Mouse (Mus musculus) layer of hippocampus, adult 8-10 months (tissue): ENCODE data around the gene Senp8. TPM values are rescaled to one million over a fixed set of nuclear protein-coding genes. Genes with fewer than 3 reads are reported as not detected.
A peak's percentile ranks its signal among the peaks of the same experiment; 100 is the strongest.

Experiments
- DNase-seq, 2 experiments: peaks; one replicate each; pipeline ENCODE4 v3.0.0; 2022; ENCODE audit warnings: low spot score in 2 of 2
- total RNA-seq, 4 experiments: library from RNA; stranded (reverse); gene quantifications; 2 replicates each; pipeline ENCODE4 v1.2.4; 2022

Gene Senp8
- total RNA-seq, 4 experiments from 2014 or later = 8.0 to 13.4 (median 10.0) TPM

DNA sequence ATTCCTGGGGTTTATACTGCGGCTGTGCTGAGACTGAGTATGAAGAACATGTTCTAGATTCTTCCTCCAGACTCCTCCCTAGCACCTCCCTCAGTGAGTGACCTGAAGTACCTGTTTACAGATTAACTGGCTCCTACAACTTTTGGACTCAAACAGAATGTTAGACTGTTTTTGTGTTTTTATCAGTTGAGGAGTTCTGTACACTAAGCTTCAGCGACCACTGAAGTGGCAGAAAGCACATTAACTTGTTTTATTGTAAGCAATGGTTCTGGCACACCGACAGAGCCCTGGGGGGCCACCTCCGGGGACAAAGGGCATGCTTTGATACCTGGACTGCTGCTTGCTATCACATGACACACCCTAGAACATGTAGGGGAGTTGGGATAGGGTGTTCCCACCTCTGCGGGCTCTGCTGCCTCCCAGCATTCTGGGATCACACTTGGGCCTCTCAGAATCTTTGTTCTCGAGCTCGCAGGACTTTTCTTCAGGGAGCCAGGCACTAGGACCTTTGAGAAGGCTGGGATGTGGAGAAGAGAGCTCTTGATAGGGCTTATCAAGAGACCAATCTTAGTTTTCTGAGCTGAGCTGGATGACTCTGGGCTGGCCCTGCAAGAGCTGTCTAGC, 34.1 kb downstream of the Senp8 start:
- DNase-seq = no peak

- DNase-seq = no peak
These were observed 41.3 kb downstream of the Senp8 start for GRCm38 (mm10) chr9:59709225-59709624.

DNA sequence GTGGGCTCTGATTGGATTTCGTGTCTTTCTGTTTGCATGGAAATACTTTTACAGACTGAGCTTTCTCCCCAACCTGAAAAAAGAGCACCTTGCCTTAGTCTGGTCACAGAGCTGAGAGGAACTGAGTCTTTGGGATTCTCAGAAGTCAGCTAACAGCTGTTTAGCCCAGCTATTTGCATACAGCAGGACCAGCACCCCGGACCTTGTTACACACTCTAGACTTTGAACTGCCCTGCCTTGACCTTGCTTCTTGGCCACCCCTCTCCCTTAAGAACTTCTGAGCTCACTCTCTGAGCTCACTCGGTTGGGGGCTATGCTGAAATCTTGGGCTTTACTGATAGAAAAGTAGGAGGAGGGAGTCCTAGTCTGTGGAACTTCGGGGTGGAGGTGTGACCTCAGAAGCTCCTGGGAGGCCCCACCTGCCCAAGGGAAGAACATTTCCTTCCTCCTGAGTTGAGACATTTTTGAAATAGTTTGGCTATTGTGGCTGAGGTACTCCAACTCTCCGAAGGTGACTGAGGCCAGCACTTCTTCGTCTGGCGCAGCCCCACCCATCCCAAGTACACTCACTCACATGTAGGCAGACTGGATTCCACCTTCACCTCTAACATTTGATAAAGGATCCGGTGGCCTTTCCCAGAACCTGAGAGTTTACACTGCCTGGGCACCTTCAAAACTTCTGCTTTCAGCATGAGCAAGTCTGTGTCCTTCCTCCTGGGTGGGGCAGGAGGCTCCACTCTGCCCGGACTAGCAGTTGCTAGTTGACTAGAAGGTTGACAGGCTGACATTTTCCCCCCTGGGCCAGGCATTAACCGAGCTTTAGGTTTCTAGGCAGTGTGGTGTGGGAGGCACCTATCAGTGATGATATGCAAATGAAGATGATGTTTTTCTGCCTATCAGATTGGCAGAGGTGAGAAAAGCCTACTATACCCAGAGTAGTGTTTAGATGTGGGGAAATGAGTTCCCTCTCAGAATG, 43.4 kb downstream of the Senp8 start:
- DNase-seq = no peak

DNA sequence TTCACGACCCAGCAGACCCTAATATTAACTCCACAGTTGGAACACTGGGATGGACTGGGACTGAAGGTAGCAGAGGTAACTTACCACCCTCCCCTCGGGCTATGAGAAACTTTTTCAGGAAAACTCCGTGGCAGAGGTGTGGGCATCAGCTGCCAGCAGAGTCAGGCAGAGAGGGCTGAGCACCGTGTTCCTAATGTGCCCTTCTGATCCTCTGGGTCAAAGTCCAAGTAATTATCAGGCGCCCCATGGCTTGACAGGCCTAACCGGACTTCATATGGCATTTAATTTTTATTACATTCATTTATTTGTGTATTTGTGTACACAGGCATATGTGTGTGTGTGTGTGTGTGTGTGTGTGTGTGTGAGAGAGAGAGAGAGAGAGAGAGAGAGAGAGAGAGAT, 47.4 kb downstream of the Senp8 start:
- no peak for DNase-seq

- DNase-seq = no peak
These were observed 49.4 kb downstream of the Senp8 start for GRCm38 (mm10) chr9:59701094-59701493.

- DNase-seq = no peak
These were observed 54.1 kb downstream of the Senp8 start for GRCm38 (mm10) chr9:59696381-59696780.

- no peak for DNase-seq
These were observed 55.1 kb downstream of the Senp8 start for GRCm38 (mm10) chr9:59695451-59695813.

DNA sequence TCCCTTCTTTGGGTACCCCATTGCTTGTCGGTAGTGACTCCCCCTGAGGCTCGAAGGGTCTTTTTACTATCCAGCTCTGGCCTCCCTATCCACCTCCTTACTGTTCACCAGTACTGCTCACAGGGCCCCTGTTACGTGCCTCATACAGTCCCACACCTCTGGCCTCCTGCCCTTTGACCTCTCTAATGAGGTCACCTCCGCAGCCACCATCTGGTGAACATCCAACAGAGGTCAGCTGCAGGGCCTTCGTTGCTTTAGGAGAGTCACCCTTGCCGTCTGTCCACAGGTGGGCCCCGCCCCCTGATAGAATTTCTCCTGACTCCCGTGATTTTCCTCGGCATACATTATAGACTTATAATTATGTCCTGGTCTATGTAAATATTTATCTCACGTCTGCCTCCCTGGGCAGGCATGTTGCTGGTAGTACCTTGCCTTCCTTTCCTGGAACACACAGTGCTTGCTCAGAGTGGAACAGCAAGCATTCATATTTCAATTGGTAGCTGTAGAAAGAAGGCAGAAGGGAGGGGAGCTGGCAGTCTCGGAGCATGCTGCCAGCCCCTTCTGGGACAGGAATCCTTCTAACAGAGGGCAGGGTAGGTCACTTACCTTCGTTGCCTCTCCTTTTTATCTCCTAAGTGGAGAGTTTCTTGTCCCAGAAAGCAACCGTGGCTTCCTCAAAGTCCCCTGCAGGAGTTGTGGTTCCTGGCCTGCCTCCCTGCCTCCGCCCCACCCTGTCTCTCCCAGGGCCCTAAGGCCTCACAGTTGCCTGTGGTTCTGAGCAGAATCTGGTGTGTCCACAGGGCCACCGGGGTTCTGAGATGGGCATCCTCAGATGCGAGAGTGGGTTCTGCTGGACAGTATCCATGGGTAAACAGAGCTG, 55.7 kb downstream of the Senp8 start:
- DNase-seq = no peak

GRCm38 (mm10) chr9:59692145-59692544, 58.4 kb downstream of the Senp8 start:
- no peak for DNase-seq

GRCm38 (mm10) chr9:59691635-59692094, 58.8 kb downstream of the Senp8 start:
- peak; percentile 84 to 85 for DNase-seq

- no peak for DNase-seq
These were observed 63.0 kb downstream of the Senp8 start for GRCm38 (mm10) chr9:59687416-59688046.

Other genes with a start within 250 kb of the Senp8 start
- gene Hexa, start 211.2 kb downstream of the Senp8 start, total RNA-seq = 100 to 1,000 TPM in 2 of 4 experiments, 10 to 100 TPM in 2; 49.0 to 144 (median 85.2) TPM
- 1 to 10 TPM; 1.8 to 3.3 (median 2.9) TPM for gene Tmem202, start 210.9 kb downstream of the Senp8 start, total RNA-seq
- gene Celf6, start 172.8 kb downstream of the Senp8 start, total RNA-seq = 10 to 100 TPM; 27.3 to 34.8 (median 31.1) TPM
- 100 to 1,000 TPM; 118 to 145 (median 127) TPM for gene Parp6, start 133.4 kb downstream of the Senp8 start, total RNA-seq
- 1,000 to 10,000 TPM; 1,385 to 1,484 (median 1,437) TPM for gene Pkm, start 94.3 kb downstream of the Senp8 start, total RNA-seq
- 1 to 10 TPM; 6.5 to 9.7 (median 7.3) TPM for gene Gramd2, start 70.6 kb downstream of the Senp8 start, total RNA-seq
- gene Myo9a, start 186 bp upstream of the Senp8 start, total RNA-seq = 10 to 100 TPM; 55.3 to 80.0 (median 65.7) TPM
- not detected for gene Nr2e3, start 209.9 kb upstream of the Senp8 start, total RNA-seq